Mouse (Mus musculus): ENCODE measurements around the gene Hyal4. TPM values are rescaled to one million over a fixed set of nuclear protein-coding genes. Genes with fewer than 3 reads are reported as not detected.

Hyal4 gene
- polyA plus RNA-seq (2014; fragmentation: Nextera tagmentation; extraction: Ambion mirVana): not detected in 2 replicates

- ATAC-seq (ENCODE audit: insufficient number of reproducible peaks, insufficient read depth, low FRiP score, low read depth): no peak
- WGBS: 78% methylated on average over 4 of the region's 4 CpGs
- no peak within 1 kb of the TSS for H3K4me2 ChIP-seq (replicated peaks; ENCODE audit: low read depth, low read length)
Observed at GRCm38 (mm10) chr6:24748029-24748428, at the start of gene Hyal4. Gene Hyal4 (plus strand): TSS chr6:24748329.

DNA sequence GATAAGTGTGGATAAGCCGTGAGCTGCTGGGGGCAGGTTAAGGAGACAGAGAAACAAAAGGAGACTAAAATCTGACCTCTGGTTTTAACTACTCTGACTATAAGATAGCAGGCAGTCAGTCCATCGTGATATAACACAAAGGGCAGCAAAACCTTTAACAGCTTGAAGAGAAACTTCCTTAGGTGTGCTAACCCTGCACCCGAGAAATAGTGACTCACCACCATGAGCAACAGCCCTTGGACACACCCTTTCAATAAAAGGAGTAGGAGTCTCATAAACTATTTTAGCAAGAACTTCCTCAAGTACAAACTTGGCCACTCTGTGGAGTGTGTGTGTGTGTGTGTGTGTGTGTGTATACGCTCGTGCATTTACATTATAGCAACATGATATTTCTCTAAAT is 41.0 kb upstream of the Hyal4 start:
- Histone ChIP-seq H3K9me3 (ENCODE audit: control insufficient read depth, low read depth, low read length) (no peaks in the 10 kb centered on the region), H3K27me3 (ENCODE audit: control insufficient read depth, insufficient read depth, low read length) (no peaks in the 10 kb centered on the region), H3K4me2 (replicated peaks; ENCODE audit: low read depth, low read length) (no peak overlapping the region), H3K27ac (ENCODE audit: low read length) (no peak overlapping the region), H3K4me3 (ENCODE audit: low read depth, low read length) (no peak overlapping the region), H3K9ac (replicated peaks; ENCODE audit: low read depth, low read length) (no peak overlapping the region), H3K36me3 (ENCODE audit: control insufficient read depth, insufficient read depth, low read length) (no peaks in the 10 kb centered on the region), H3K4me1 (ENCODE audit: control insufficient read depth, insufficient read depth, low read length) (no peaks in the 10 kb centered on the region)
- no peak for ATAC-seq (ENCODE audit: insufficient number of reproducible peaks, insufficient read depth, low FRiP score, low read depth)
- 76% methylated on average over 5 of the region's 5 CpGs for WGBS

More at GRCm38 (mm10) chr6:24748029-24748428, at the start of gene Hyal4:
- H3K36me3 ChIP-seq (ENCODE audit: control insufficient read depth, insufficient read depth, low read length): no peaks in the 10 kb centered on the region
- no peak within 1 kb of the TSS for H3K9ac ChIP-seq (replicated peaks; ENCODE audit: low read depth, low read length)
- no peak within 1 kb of the TSS for H3K4me3 ChIP-seq (ENCODE audit: low read depth, low read length)
- H3K9me3 ChIP-seq (ENCODE audit: control insufficient read depth, low read depth, low read length): no peaks in the 10 kb centered on the region
- no peaks in the 10 kb centered on the region for H3K27me3 ChIP-seq (ENCODE audit: control insufficient read depth, insufficient read depth, low read length)
- no peaks in the 10 kb centered on the region for H3K4me1 ChIP-seq (ENCODE audit: control insufficient read depth, insufficient read depth, low read length)
- H3K27ac ChIP-seq (ENCODE audit: low read length): no peak within 1 kb of the TSS

GRCm38 (mm10) chr6:24707499-24707898 is 40.6 kb upstream of the Hyal4 start:
- Histone ChIP-seq H3K9ac (replicated peaks; ENCODE audit: low read depth, low read length) (no peak overlapping the region), H3K4me2 (replicated peaks; ENCODE audit: low read depth, low read length) (no peak overlapping the region), H3K36me3 (ENCODE audit: control insufficient read depth, insufficient read depth, low read length) (no peaks in the 10 kb centered on the region), H3K27ac (ENCODE audit: low read length) (no peak overlapping the region), H3K4me3 (ENCODE audit: low read depth, low read length) (no peak overlapping the region), H3K4me1 (ENCODE audit: control insufficient read depth, insufficient read depth, low read length) (no peaks in the 10 kb centered on the region), H3K27me3 (ENCODE audit: control insufficient read depth, insufficient read depth, low read length) (no peaks in the 10 kb centered on the region), H3K9me3 (ENCODE audit: control insufficient read depth, low read depth, low read length) (no peaks in the 10 kb centered on the region)
- ATAC-seq (ENCODE audit: insufficient number of reproducible peaks, insufficient read depth, low FRiP score, low read depth): no peak
- WGBS: 72% methylated on average over 2 of the region's 2 CpGs

DNA sequence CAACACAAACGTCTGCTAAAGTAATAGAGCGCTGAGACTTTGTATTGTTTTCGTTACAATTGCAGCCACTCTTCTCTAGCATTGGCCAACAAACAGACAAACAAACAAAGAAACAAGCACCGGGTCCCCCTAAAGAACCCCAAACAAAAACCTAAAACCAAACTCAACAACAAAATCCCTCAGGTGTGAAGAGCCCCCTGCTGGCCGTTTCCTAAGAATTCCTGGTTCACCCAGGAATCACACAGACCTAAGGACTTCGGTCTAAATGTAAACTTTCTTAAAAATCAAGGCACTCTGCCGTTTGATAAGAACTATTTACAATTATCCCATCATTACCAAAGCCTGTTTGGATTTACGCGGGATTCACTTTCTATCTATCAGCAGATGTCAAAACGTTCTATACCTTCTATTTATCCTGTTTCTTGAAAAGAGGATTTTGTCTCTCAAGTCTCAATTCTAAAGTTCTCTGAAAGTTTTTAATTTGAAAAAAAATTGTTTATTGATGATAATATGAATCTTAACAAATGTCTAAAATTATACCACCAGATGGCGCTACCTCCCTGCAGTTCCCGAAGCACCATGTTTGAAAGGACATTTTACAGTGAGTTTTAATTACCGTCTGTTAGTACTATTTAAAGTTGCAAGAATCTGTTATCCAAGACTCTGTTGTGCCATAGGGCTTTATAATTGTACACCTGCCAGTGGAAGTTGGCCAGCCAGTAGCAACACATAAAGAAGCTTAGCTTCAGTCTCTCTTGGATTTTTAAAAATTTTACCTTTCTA is 26.6 kb upstream of the Hyal4 start:
- Histone ChIP-seq H3K36me3 (ENCODE audit: control insufficient read depth, insufficient read depth, low read length) (no peaks in the 10 kb centered on the region), H3K4me3 (ENCODE audit: low read depth, low read length) (no peak overlapping the region), H3K27ac (ENCODE audit: low read length) (no peak overlapping the region), H3K9ac (replicated peaks; ENCODE audit: low read depth, low read length) (no peak overlapping the region), H3K9me3 (ENCODE audit: control insufficient read depth, low read depth, low read length) (no peaks in the 10 kb centered on the region), H3K27me3 (ENCODE audit: control insufficient read depth, insufficient read depth, low read length) (no peaks in the 10 kb centered on the region), H3K4me1 (ENCODE audit: control insufficient read depth, insufficient read depth, low read length) (no peaks in the 10 kb centered on the region), H3K4me2 (replicated peaks; ENCODE audit: low read depth, low read length) (no peak overlapping the region)
- 24% methylated on average over 13 of the region's 13 CpGs for WGBS
- ATAC-seq (ENCODE audit: insufficient number of reproducible peaks, insufficient read depth, low FRiP score, low read depth): no peak

DNA sequence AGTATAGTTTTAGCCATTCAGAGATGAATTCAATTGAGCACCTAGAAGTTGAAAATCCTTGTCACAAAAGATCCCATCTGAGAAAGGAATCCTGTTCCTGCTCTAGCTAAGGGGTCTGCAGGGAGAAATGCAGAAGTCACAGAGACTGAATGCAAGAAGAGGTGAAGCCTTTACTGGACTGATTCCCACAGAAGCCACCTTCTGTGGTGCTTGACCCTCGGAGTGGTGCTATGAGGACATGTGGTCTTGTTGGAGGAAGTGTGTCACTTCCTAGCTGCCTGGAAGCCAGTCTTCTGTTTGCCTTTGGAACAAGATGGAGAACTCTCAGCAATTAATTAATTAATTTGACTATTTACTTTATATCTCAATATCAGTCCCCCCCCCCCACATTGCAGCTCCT is 20.0 kb upstream of the Hyal4 start:
- Histone ChIP-seq H3K9me3 (ENCODE audit: control insufficient read depth, low read depth, low read length) (no peaks in the 10 kb centered on the region), H3K27ac (ENCODE audit: low read length) (no peak overlapping the region), H3K27me3 (ENCODE audit: control insufficient read depth, insufficient read depth, low read length) (no peaks in the 10 kb centered on the region), H3K4me3 (ENCODE audit: low read depth, low read length) (no peak overlapping the region), H3K36me3 (ENCODE audit: control insufficient read depth, insufficient read depth, low read length) (no peaks in the 10 kb centered on the region), H3K4me1 (ENCODE audit: control insufficient read depth, insufficient read depth, low read length) (no peaks in the 10 kb centered on the region), H3K4me2 (replicated peaks; ENCODE audit: low read depth, low read length) (no peak overlapping the region), H3K9ac (replicated peaks; ENCODE audit: low read depth, low read length) (no peak overlapping the region)
- no peak for ATAC-seq (ENCODE audit: insufficient number of reproducible peaks, insufficient read depth, low FRiP score, low read depth)
- WGBS: 82% methylated on average over 1 of the region's 1 CpGs

DNA sequence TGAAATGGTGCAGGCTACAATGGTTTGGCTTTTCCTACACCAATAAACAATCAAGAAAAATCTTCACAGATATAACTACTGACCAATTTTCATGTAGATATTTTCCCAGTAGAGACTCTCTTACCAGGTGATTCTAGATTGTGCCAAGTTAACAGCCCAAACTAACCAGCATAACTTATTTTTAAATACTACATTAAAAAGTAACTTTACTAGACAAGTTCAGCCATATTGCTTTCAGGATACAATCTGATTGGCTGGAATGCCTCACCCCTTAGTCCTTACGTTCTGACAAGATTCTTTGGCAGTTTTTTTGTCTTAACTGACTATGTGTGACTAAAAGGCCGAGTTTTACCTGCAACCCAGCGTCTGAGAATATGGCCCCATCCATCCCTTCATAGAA is 15.2 kb upstream of the Hyal4 start, which contains the start of gene Hyal6:
TSS of gene Hyal6 (plus strand) at position 301 of the 400 bp plus-strand sequence.
- Histone ChIP-seq H3K4me2 (replicated peaks; ENCODE audit: low read depth, low read length) (no peak within 1 kb of the TSS), H3K4me3 (ENCODE audit: low read depth, low read length) (no peak within 1 kb of the TSS), H3K27ac (ENCODE audit: low read length) (no peak within 1 kb of the TSS), H3K27me3 (ENCODE audit: control insufficient read depth, insufficient read depth, low read length) (no peaks in the 10 kb centered on the region), H3K9ac (replicated peaks; ENCODE audit: low read depth, low read length) (no peak within 1 kb of the TSS), H3K9me3 (ENCODE audit: control insufficient read depth, low read depth, low read length) (no peaks in the 10 kb centered on the region), H3K36me3 (ENCODE audit: control insufficient read depth, insufficient read depth, low read length) (no peaks in the 10 kb centered on the region), H3K4me1 (ENCODE audit: control insufficient read depth, insufficient read depth, low read length) (no peaks in the 10 kb centered on the region)
- ATAC-seq (ENCODE audit: insufficient number of reproducible peaks, insufficient read depth, low FRiP score, low read depth): no peak
- WGBS: 85% methylated on average over 3 of the region's 3 CpGs

DNA sequence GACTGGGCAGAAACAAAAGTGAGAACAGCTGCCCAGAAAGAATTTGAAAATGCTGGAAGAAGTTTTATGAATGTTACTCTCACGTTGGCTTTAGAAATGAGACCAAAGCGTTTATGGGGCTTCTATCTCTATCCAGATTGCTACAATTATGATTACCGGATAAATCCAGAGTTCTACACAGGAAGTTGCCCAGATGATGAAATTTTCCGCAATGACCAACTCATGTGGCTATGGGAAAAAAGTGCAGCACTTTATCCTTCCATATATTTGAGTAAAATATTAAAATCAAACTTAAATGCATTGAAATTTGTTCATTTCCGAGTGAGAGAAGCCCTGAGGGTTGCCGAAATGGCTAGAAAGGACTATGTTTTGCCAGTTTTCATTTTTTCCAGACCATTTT is 13.6 kb upstream of the Hyal4 start:
- H3K27ac ChIP-seq (ENCODE audit: low read length): no peak overlapping the region
- ATAC-seq (ENCODE audit: insufficient number of reproducible peaks, insufficient read depth, low FRiP score, low read depth): no peak
- no peak overlapping the region for H3K4me3 ChIP-seq (ENCODE audit: low read depth, low read length)
- 85% methylated on average over 6 of the region's 6 CpGs for WGBS
- no peaks in the 10 kb centered on the region for H3K4me1 ChIP-seq (ENCODE audit: control insufficient read depth, insufficient read depth, low read length)
- H3K9me3 ChIP-seq (ENCODE audit: control insufficient read depth, low read depth, low read length): no peaks in the 10 kb centered on the region
- no peaks in the 10 kb centered on the region for H3K27me3 ChIP-seq (ENCODE audit: control insufficient read depth, insufficient read depth, low read length)
- H3K9ac ChIP-seq (replicated peaks; ENCODE audit: low read depth, low read length): no peak overlapping the region
- H3K36me3 ChIP-seq (ENCODE audit: control insufficient read depth, insufficient read depth, low read length): no peaks in the 10 kb centered on the region
- no peak overlapping the region for H3K4me2 ChIP-seq (replicated peaks; ENCODE audit: low read depth, low read length)

DNA sequence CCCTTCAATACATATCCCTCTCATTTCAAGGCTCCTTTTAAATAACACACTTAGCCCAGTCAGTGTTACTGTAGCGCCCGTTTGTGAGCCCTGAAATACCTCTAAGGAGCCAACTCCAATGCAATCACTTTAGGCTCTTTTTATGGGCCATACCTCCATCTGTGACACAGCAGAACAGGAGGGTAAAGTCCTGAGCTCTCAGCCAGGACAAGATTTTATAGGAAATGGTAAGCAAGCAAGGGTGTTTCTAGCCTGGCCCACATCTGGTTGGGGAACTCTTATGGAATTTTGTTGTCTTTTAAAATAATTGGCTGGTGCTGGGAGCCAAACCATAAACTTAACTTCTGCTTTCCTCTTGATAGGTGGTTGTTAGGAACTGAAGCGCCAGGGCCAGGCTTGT is 11.2 kb downstream of the Hyal4 start:
- H3K9me3 ChIP-seq (ENCODE audit: control insufficient read depth, low read depth, low read length): no peaks in the 10 kb centered on the region

DNA sequence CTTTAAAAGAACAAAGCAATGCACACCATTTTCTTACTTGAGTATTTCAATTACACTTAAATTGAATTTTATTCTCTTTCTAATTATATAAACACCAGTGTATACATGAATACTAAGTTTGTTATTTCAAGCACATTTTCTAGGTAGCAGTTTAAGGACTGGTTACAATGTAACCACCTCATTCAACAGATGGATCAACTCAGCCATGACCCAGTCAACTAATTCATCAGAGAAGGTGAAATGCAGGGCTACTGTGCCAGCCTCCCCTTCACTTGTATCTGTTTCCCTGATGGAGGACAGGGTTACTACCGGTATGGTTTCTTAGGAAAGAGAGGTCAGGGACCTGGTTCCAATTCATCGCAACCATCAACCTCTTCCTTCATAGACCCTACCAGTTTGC is 18.1 kb downstream of the Hyal4 start:
- H3K36me3 ChIP-seq (ENCODE audit: control insufficient read depth, insufficient read depth, low read length): no peaks in the 10 kb centered on the region
- no peaks in the 10 kb centered on the region for H3K9me3 ChIP-seq (ENCODE audit: control insufficient read depth, low read depth, low read length)
- no peak overlapping the region for H3K4me3 ChIP-seq (ENCODE audit: low read depth, low read length)
- H3K27ac ChIP-seq (ENCODE audit: low read length): no peak overlapping the region
- ATAC-seq (ENCODE audit: insufficient number of reproducible peaks, insufficient read depth, low FRiP score, low read depth): no peak
- no peaks in the 10 kb centered on the region for H3K4me1 ChIP-seq (ENCODE audit: control insufficient read depth, insufficient read depth, low read length)
- 67% methylated on average over 2 of the region's 2 CpGs for WGBS
- H3K9ac ChIP-seq (replicated peaks; ENCODE audit: low read depth, low read length): no peak overlapping the region
- H3K4me2 ChIP-seq (replicated peaks; ENCODE audit: low read depth, low read length): no peak overlapping the region
- H3K27me3 ChIP-seq (ENCODE audit: control insufficient read depth, insufficient read depth, low read length): no peaks in the 10 kb centered on the region

More for the DNA sequence above, 11.2 kb downstream of the Hyal4 start:
- no peak for ATAC-seq (ENCODE audit: insufficient number of reproducible peaks, insufficient read depth, low FRiP score, low read depth)
- no peak overlapping the region for H3K9ac ChIP-seq (replicated peaks; ENCODE audit: low read depth, low read length)
- no peaks in the 10 kb centered on the region for H3K27me3 ChIP-seq (ENCODE audit: control insufficient read depth, insufficient read depth, low read length)
- H3K27ac ChIP-seq (ENCODE audit: low read length): no peak overlapping the region
- WGBS: 95% methylated on average over 3 of the region's 3 CpGs
- no peaks in the 10 kb centered on the region for H3K4me1 ChIP-seq (ENCODE audit: control insufficient read depth, insufficient read depth, low read length)
- no peaks in the 10 kb centered on the region for H3K36me3 ChIP-seq (ENCODE audit: control insufficient read depth, insufficient read depth, low read length)
- H3K4me3 ChIP-seq (ENCODE audit: low read depth, low read length): no peak overlapping the region
- no peak overlapping the region for H3K4me2 ChIP-seq (replicated peaks; ENCODE audit: low read depth, low read length)

Data from stomach, embryonic 14.5 days (tissue).